Mouse (Mus musculus): Measurements from ENCODE around the gene Il2ra. TPM values are rescaled to one million over a fixed set of nuclear protein-coding genes. Genes with fewer than 3 reads are reported as not detected.

Il2ra gene
- polyA plus RNA-seq, 1 experiment from 2014 or later, result 0.04 TPM

DNA sequence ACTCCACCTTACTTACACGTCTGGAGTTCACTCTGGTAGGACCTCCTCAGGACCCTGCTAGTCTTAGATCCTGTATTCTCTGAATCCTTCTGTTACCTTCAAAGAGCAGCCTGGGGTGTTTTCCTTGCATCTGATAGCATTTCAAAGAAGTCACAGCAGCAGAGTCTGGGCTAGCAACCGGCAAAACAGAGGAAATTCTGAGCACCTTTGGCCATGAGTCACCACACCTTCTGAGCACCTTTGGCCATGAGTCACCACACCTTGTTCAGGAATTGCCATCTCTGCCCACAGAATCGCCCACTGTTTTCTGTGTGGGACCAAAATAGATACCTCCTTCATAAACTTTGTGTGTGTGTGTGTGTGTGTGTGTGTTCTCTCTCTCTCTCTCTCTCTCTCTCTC is 8.9 kb downstream of the Il2ra start:
- DNase-seq (ENCODE audit: low spot score), result no peak
- TF ChIP-seq CTCF (IDR thresholded peaks at IDR 0.05) (no peak), EP300 (IDR thresholded peaks at IDR 0.05) (no peak)

GRCm38 (mm10) chr2:11652196-11652595 is 9.6 kb downstream of the Il2ra start:
- Histone ChIP-seq H3K9ac (replicated peaks; ENCODE audit: low read depth) (no peak overlapping the region), H3K4me2 (replicated peaks; ENCODE audit: low read depth, low read length) (no peak overlapping the region), H3K27me3 (replicated peaks; ENCODE audit: insufficient read depth, low read length) (no peaks in the 10 kb centered on the region), H3K27ac (ENCODE audit: low read length) (no peak overlapping the region), H3K4me1 (ENCODE audit: insufficient read depth, low read depth, low read length) (no peaks in the 10 kb centered on the region), H3K36me3 (ENCODE audit: insufficient read depth, low read length) (no peaks in the 10 kb centered on the region), H3K9me3 (ENCODE audit: low read length) (no peaks in the 10 kb centered on the region), H3K4me3 (ENCODE audit: low read depth, low read length) (no peak overlapping the region)
- WGBS, result 77% methylated on average over 3 of the region's 3 CpGs
- TF ChIP-seq EP300 (IDR thresholded peaks at IDR 0.05) (no peak), CTCF (IDR thresholded peaks at IDR 0.05) (no peak)
- DNase-seq (ENCODE audit: low spot score), result no peak
- ATAC-seq, result no peak

More for the DNA sequence above, 8.9 kb downstream of the Il2ra start:
- Histone ChIP-seq H3K27me3 (replicated peaks; ENCODE audit: insufficient read depth, low read length) (no peaks in the 10 kb centered on the region), H3K36me3 (ENCODE audit: insufficient read depth, low read length) (no peaks in the 10 kb centered on the region), H3K4me1 (ENCODE audit: insufficient read depth, low read depth, low read length) (no peaks in the 10 kb centered on the region), H3K27ac (ENCODE audit: low read length) (no peak overlapping the region), H3K9me3 (ENCODE audit: low read length) (no peaks in the 10 kb centered on the region), H3K9ac (replicated peaks; ENCODE audit: low read depth) (no peak overlapping the region), H3K4me2 (replicated peaks; ENCODE audit: low read depth, low read length) (no peak overlapping the region), H3K4me3 (ENCODE audit: low read depth, low read length) (no peak overlapping the region)
- 43% methylated on average over 3 of the region's 3 CpGs for whole genome bisulfite sequencing
- ATAC-seq, result no peak

- TF ChIP-seq CTCF (IDR thresholded peaks at IDR 0.05) (no peak), EP300 (IDR thresholded peaks at IDR 0.05) (no peak)
- Histone ChIP-seq H3K4me1 (ENCODE audit: insufficient read depth, low read depth, low read length) (no peaks in the 10 kb centered on the region), H3K9ac (replicated peaks; ENCODE audit: low read depth) (no peak overlapping the region), H3K27me3 (replicated peaks; ENCODE audit: insufficient read depth, low read length) (no peaks in the 10 kb centered on the region), H3K4me2 (replicated peaks; ENCODE audit: low read depth, low read length) (no peak overlapping the region), H3K9me3 (ENCODE audit: low read length) (no peaks in the 10 kb centered on the region), H3K4me3 (ENCODE audit: low read depth, low read length) (no peak overlapping the region), H3K36me3 (ENCODE audit: insufficient read depth, low read length) (no peaks in the 10 kb centered on the region), H3K27ac (ENCODE audit: low read length) (no peak overlapping the region)
- no peak for ATAC-seq
- WGBS, result 51% methylated on average over 2 of the region's 2 CpGs
- no peak for DNase-seq (ENCODE audit: low spot score)
Measured at GRCm38 (mm10) chr2:11652780-11653179, 10.2 kb downstream of the Il2ra start.

DNA sequence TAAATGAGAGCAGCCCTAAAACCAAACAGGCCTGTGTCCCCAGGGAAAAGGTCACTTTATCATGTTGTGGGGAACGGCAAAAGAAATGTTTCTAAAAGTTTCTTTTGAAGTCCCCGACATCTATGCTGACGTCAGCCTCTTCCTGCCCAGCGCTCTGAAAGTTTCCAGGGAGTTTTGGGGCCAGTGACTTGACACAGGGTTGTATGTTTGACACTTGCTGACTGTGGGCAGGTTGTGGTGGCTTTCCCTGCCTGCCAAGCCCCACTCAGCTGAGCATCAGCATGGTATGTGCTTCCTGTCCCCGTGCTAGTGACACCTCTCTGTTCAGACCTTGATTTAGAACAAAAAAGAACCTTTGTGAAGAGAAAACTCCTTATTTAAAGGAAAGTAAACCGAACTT is 10.7 kb downstream of the Il2ra start:
- no peak overlapping the region for H3K9ac ChIP-seq (replicated peaks; ENCODE audit: low read depth)
- H3K27ac ChIP-seq (ENCODE audit: low read length), result no peak overlapping the region
- WGBS, result 24% methylated on average over 6 of the region's 6 CpGs
- H3K27me3 ChIP-seq (replicated peaks; ENCODE audit: insufficient read depth, low read length), result no peaks in the 10 kb centered on the region
- no peak overlapping the region for H3K4me2 ChIP-seq (replicated peaks; ENCODE audit: low read depth, low read length)
- no peaks in the 10 kb centered on the region for H3K36me3 ChIP-seq (ENCODE audit: insufficient read depth, low read length)
- ATAC-seq (no peak), DNase-seq (ENCODE audit: low spot score) (no peak)
- H3K9me3 ChIP-seq (ENCODE audit: low read length), result no peaks in the 10 kb centered on the region
- no peaks in the 10 kb centered on the region for H3K4me1 ChIP-seq (ENCODE audit: insufficient read depth, low read depth, low read length)
- TF ChIP-seq EP300 (IDR thresholded peaks at IDR 0.05) (no peak), CTCF (IDR thresholded peaks at IDR 0.05) (no peak)
- no peak overlapping the region for H3K4me3 ChIP-seq (ENCODE audit: low read depth, low read length)

DNA sequence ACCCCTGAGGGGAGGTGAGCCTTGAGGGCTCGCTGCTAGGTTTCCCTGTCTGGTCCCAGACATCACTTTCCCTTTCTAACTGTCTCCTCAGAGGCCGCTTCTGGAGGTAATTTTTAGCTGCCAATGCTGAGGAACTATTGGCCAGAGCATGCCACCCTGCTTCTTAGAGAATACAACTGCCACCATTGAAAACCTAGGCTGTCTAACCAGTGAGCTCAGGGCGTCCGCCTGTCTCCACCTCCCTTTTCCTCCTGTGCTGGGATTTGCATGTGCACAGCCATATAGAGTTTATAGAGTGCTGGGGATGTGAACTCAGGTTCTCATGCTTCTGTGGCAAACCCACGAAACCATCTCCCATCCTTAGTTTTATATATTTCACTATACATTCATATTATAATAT is 11.2 kb downstream of the Il2ra start:
- Histone ChIP-seq H3K9me3 (ENCODE audit: low read length) (no peaks in the 10 kb centered on the region), H3K27ac (ENCODE audit: low read length) (no peak overlapping the region)
- DNase-seq (ENCODE audit: low spot score), result no peak

DNA sequence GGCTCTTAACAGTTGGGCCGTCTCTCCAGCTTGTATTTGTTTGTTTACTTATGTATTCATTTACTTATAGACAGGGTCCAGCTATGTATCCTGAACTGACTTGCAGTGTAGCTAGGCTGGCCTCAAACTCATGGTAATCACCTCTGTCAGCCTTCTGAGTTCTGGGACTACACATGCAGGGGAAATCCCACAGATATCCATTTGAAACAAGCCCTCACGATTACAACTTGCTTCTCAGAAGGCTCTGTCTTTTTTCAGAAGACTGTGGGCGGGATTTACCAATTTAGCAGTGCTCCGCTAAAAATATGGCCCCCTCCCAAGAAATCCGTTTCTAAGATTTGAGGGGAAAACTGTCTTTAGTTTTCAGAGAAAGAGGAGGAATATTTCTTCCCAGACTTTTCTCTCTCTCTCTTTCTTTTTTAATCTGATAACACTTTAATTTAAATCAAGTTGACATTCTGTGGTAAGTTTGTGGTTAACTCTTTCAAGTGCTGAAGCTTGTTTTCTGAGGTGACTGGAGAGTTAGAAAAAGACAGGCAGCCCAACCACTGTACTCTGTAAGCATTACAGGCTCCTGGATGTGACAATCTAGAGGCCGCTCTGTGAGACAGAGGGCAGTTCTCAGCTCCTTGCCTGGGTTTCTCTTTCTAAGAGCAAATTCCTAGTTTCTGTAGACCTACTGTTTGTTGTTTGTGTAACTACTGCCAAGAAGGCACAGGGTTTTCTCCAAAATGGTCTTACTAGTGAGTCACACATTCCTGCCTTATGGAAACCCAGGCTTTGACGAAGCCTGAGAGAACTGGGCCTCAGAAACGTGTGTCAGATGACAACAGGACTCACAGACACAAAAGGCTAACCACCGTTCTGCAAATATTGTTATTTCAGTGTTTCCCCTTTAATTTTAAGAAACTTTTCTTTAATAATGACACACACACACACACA is 12.7 kb downstream of the Il2ra start:
- no peaks in the 10 kb centered on the region for H3K36me3 ChIP-seq (ENCODE audit: insufficient read depth, low read length)
- no peaks in the 10 kb centered on the region for H3K4me1 ChIP-seq (ENCODE audit: insufficient read depth, low read depth, low read length)
- WGBS, result 55% methylated on average over 9 of the region's 9 CpGs
- no peak for TF ChIP-seq EP300 (IDR thresholded peaks at IDR 0.05)
- TF ChIP-seq CTCF (IDR thresholded peaks at IDR 0.05), result no peak
- H3K4me3 ChIP-seq (ENCODE audit: low read depth, low read length), result no peak overlapping the region
- H3K9me3 ChIP-seq (ENCODE audit: low read length), result no peaks in the 10 kb centered on the region
- ATAC-seq, result no peak
- no peak overlapping the region for H3K27ac ChIP-seq (ENCODE audit: low read length)
- H3K27me3 ChIP-seq (replicated peaks; ENCODE audit: insufficient read depth, low read length), result no peaks in the 10 kb centered on the region
- no peak overlapping the region for H3K4me2 ChIP-seq (replicated peaks; ENCODE audit: low read depth, low read length)
- DNase-seq (ENCODE audit: low spot score), result no peak
- H3K9ac ChIP-seq (replicated peaks; ENCODE audit: low read depth), result no peak overlapping the region

More for the DNA sequence above, 11.2 kb downstream of the Il2ra start:
- 72% methylated on average over 5 of the region's 5 CpGs for WGBS
- Histone ChIP-seq H3K27me3 (replicated peaks; ENCODE audit: insufficient read depth, low read length) (no peaks in the 10 kb centered on the region), H3K9ac (replicated peaks; ENCODE audit: low read depth) (no peak overlapping the region), H3K4me3 (ENCODE audit: low read depth, low read length) (no peak overlapping the region), H3K4me2 (replicated peaks; ENCODE audit: low read depth, low read length) (no peak overlapping the region), H3K36me3 (ENCODE audit: insufficient read depth, low read length) (no peaks in the 10 kb centered on the region), H3K4me1 (ENCODE audit: insufficient read depth, low read depth, low read length) (no peaks in the 10 kb centered on the region)
- TF ChIP-seq CTCF (IDR thresholded peaks at IDR 0.05), result no peak
- no peak for TF ChIP-seq EP300 (IDR thresholded peaks at IDR 0.05)
- no peak for ATAC-seq

Measured in lung, postnatal 0 days (tissue).